Mouse (Mus musculus): ENCODE results near the gene Itpr1. TPM values are rescaled to one million over a fixed set of nuclear protein-coding genes. Genes with fewer than 3 reads are reported as not detected.

Gene Itpr1
- 100 to 1,000 TPM; 131 to 220 (median 161) TPM for total RNA-seq (2022)

DNA sequence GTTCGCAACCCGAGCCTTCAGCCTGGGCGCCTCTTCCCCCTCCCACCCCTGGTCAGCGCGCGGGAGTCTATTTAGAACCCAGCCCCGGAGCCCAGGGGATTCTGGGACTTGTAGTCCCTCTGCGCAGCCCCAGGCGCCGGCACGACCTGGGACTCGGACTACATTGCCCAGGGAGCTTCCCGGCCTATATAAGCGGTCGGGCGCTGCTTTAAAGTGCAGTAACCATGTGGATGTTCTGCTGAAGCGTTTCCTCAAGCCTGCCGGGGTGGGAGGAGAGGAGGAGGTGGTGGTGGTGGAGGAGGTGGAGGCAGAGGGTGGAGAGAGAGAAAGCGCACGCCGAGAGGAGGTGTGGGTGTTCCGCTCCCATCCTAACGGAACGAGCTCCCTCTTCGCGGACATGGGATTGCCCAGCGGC is at the start of gene Itpr1:
Gene Itpr1 (plus strand): TSS at position 216 of the 415 bp plus-strand sequence.
- DNase-seq = peak; percentile 99

DNA sequence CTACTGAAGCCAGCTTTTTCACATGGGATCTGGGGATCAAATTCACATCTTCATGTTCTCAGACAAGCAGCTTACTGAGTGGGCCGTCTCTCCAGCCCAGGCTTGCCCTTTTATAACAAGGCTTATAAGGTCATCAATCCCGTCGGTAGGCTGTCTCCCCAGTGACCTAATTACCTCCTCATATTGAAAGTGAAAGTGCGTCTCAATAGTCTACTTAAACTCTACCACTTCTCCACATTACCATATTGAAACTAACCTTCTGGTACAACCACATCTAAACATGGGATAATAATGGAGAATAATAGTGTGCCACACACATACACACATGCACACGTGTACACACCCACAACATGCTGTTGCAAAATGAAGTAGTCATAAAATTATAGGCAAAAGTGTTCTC is 48.0 kb upstream of the Itpr1 start:
- no peak for DNase-seq

DNA sequence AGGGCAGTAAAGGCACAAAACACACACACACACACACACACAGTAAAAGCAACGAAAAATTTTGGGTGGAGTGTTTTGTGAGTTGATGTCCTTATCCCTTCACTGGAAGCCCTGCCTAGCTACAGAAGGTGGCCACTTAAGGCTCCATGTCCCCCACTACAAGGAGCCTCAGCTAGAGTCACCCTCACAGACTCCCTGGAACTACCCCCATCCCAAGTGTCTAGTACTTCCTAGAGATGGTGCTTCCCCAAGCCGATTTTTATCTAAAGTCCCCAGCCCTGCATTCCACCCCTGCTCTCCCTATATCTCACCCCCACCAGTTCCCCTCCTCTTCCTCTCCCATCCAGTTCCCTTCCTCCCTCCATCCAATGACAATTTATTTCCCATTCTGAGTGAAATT is 47.3 kb upstream of the Itpr1 start:
- DNase-seq = no peak

GRCm38 (mm10) chr6:108167946-108168680 is 44.8 kb upstream of the Itpr1 start:
- no peak for DNase-seq

- DNase-seq = no peak
Observed at GRCm38 (mm10) chr6:108168723-108169122, 44.2 kb upstream of the Itpr1 start.

GRCm38 (mm10) chr6:108169466-108169865 is 43.4 kb upstream of the Itpr1 start:
- DNase-seq = no peak

GRCm38 (mm10) chr6:108172219-108172618 is 40.7 kb upstream of the Itpr1 start:
- DNase-seq = no peak

- no peak for DNase-seq
Observed at GRCm38 (mm10) chr6:108174181-108174580, 38.7 kb upstream of the Itpr1 start.

- DNase-seq = no peak
Observed at GRCm38 (mm10) chr6:108179087-108179486, 33.8 kb upstream of the Itpr1 start.

GRCm38 (mm10) chr6:108184847-108185684 is 27.8 kb upstream of the Itpr1 start, which contains the start of gene Sumf1:
Sumf1 (minus strand) TSS chr6:108185582.
- peak; percentile 83 for DNase-seq

- DNase-seq = no peak
Observed at GRCm38 (mm10) chr6:108185685-108186009, 27.2 kb upstream of the Itpr1 start.

GRCm38 (mm10) chr6:108190690-108191089 is 22.2 kb upstream of the Itpr1 start:
- DNase-seq = no peak

GRCm38 (mm10) chr6:108192632-108193031 is 20.3 kb upstream of the Itpr1 start:
- no peak for DNase-seq

DNA sequence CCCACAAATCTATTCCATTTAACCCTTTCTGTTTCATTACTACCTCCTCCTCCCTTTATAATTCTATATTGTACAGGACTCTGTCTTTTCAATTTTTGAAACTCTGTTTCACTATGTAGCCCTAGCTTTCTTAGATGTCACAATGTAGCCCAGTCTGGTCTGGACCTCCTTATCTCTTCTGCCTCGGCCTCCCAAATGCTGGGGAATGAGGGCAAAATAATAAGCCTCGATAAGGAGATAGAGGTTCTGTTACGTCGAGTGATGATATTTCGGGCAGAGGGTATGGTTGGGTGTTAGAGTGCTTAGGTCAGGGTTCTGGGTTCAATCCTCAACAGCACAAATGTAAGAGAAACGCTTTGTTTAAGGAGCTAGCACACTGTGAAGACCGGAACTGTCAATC is 16.2 kb upstream of the Itpr1 start:
- DNase-seq = no peak

DNA sequence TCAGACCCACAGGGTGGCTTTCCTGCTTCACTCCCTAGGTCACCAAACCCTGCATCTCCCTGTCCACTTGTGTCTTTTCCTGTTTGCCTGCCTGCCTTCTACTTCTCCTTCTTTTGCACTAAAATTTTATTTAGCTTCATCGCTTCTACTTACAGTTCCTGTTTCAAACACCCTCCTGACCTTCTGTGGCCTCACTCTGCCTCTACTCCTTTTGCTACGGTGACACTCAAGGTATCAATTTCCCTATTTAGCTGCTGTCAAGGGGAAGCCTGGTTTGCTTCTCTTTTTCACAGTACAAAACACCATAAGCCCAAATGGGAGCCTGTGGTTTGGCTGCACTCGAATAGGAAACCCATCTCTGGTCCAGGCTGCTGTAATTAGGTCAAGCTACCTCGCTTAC is 15.8 kb upstream of the Itpr1 start:
- DNase-seq = no peak

DNA sequence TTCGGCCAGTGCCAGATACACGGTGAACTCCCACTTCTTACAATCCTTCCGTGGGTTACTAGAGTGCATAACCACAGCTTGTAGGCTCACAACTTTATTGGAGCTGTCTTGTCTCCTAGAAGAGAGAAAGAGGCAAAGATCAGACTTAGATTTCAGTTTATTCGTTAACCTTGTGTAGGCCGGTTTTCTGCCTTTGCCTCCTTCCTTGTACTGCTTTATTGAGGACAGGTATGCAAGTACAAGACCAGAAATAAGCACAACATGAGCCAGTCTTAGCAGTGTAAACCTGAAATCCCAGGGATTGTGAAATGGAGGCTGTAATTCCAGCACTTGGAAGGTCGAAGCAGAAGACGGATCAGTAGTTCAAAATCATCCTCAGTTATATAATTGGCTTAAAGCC is 14.6 kb upstream of the Itpr1 start:
- DNase-seq = no peak

DNA sequence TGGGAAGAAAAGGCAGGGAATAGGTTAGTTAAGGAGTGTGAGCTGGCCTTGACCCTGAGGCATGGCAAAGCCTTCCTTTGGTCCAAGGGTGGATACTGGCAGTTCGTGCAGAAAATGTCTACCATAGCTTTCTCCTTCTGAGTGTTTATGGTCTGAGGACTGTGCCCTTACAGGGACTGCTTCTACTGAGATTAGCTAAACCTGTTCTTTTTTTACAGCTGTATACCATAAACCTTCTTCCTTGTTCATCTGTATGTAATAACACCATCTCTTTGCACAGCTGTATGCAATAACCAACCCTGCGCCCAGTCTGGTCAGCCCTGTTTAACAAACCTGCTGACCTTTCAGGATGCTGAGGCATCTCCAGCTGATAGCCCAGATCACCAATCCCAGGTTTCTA is 8.6 kb upstream of the Itpr1 start:
- no peak for DNase-seq

DNA sequence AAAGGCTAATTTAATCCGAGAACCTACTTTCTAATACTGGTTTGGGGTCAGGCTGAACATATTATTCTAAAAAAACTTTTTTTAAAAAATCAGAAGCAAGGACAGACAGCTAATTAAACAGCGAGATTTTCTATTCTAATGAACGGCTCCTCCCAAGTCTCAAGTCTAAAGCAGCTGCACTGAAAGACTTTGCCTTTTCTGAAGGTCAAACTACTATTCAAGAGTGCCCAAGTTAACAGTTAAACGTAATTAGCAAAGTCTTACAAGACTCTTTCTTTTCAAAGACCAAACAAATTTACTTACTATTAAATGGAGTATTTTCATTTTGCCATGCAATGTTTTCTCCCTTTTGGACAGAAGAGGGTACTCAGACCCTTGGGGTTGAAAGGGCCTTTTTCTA is 6.8 kb upstream of the Itpr1 start:
- DNase-seq = no peak

DNA sequence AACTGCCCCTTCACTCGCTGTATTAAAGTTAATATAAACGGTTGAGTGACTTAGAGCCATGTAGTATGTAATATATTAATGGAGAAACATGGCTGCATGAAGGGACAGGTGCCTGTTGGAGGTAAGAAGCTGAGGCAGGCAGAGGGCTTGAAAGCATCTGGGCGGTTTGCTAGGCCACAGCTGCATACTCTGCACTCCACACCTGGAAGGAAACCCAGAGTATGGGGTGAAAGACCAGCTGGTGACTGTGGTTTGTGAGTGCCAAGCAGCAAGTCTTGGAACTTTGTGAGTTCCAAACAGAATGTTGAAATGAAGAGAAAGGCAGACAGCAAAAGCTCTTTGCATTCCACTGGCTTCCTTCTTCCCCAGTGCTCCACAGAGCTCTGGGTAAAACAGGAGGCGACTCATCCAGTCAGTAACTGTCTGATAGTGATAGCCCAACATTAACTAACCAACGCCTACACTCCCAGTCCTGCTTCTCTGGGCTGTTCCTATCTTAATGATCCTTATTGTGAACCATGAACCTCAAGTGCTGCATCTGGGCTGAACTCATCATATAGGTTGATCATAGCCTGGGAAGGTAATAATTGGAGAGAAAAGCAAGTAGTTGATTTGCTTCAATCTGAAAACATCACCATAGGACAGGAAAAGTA is 5.9 kb upstream of the Itpr1 start:
- no peak for DNase-seq

GRCm38 (mm10) chr6:108211896-108212880 is 708 bp upstream of the Itpr1 start:
- no peak for DNase-seq

GRCm38 (mm10) chr6:108213481-108214293 is 791 bp downstream of the Itpr1 start:
- no peak for DNase-seq

Data from adrenal gland, adult 8-10 months (tissue).